Mouse (Mus musculus): ENCODE measurements at regions not wholly inside any gene's neighbourhood (a gene's known extent, or its start where the extent isn't known, plus 50 kb on each side); places are given as distances from the start of the nearest gene placed in this dataset.

GRCm38 (mm10) chr3:105354123-105354931, 97.8 kb upstream of the Kcnd3 start:
- TF ChIP-seq CTCF (IDR thresholded peaks at IDR 0.05; ENCODE audit: borderline replicate concordance, control insufficient read depth, extremely low read depth, insufficient read depth, low read length, poor library complexity): no peak
- TF ChIP-seq POLR2A (IDR thresholded peaks at IDR 0.05; ENCODE audit: control insufficient read depth, extremely low read depth, insufficient read depth, low read length, poor library complexity): no peak

Data from thymus, adult 2 months (tissue).